Mouse (Mus musculus) left cerebral cortex, adult 8-10 months (tissue): ENCODE results near the gene Slc13a5. TPM values are rescaled to one million over a fixed set of nuclear protein-coding genes. Genes with fewer than 3 reads are reported as not detected.

Source experiments
- DNase-seq, 2 experiments: peaks; one replicate each; pipeline ENCODE4 v3.0.0; 2022; ENCODE audit warnings: low spot score in 2 of 2
- total RNA-seq, 4 experiments: library from RNA; stranded (reverse); gene quantifications; 2 replicates each; pipeline ENCODE4 v1.2.4; 2022

Slc13a5 gene
- total RNA-seq: 10 to 100 TPM; 15.6 to 18.8 (median 17.2) TPM

DNA sequence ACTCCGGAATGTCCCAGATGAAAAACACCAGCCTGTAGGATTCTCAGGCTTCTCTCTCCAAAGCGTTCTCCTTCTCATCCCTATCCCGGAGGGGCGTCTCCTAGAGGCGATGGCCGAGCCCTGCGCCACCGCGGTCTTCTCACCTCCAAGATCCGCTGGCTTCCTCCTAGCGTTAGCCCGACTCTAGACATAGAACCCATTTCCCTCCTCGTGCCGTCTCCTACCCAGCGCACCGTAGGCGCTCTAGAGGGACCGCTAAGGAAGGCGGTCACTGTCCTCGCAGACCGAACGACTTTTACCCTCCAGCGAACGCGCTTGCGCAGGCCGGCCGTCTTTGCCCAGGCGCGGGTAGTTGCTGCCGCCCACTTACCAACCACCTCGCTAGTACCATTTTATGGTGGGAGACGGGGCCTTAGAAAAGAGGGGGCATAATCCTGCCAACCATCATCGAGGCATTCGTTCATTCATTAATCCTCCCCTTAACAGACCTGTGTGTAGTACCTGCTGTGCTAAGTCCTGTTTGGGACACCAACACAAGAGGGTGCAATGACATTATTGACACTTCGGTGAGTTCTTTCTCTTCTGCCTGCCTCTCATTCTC, at the start of gene Slc13a5:
Gene Slc13a5, minus strand, starts transcription at position 263 of the 601 bp plus-strand sequence.
- no peak for DNase-seq

GRCm38 (mm10) chr11:72314151-72314895, 47.3 kb upstream of the Slc13a5 start, which contains the start of gene Fbxo39:
Gene Fbxo39 (plus strand): TSS chr11:72314444.
- peak; percentile 23 to 68 for DNase-seq

- DNase-seq: no peak
Measured at GRCm38 (mm10) chr11:72311355-72312001, 44.5 kb upstream of the Slc13a5 start.

DNA sequence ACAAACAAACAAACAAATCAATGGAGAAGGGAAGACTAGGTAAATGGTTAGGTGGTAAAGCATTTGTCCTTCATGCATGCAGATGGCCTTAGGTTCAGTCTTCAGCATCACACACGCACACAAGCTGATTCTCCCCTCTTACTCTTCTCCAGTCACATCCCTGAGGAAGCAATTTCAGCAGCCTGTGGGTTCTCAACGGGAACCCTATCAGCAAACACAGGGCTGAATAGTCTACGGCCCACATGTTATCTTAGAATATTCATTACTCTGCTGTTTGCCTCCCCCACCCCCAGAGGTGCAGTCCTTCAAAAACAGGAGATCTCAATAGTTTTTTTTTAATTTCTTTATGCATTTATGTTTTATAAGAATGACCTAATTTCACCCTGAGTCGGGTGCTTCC, 43.5 kb upstream of the Slc13a5 start:
- DNase-seq: no peak

GRCm38 (mm10) chr11:72308982-72309381, 42.0 kb upstream of the Slc13a5 start:
- no peak for DNase-seq

GRCm38 (mm10) chr11:72307461-72307860, 40.4 kb upstream of the Slc13a5 start:
- DNase-seq: peak in 1 of 2 experiments; percentile 41

- peak; percentile 25 to 83 for DNase-seq
Measured at GRCm38 (mm10) chr11:72302230-72302629, 35.2 kb upstream of the Slc13a5 start.

GRCm38 (mm10) chr11:72301334-72301733, 34.3 kb upstream of the Slc13a5 start, which contains the start of gene Xaf1:
Gene Xaf1 (plus strand): TSS chr11:72301629.
- peak in 1 of 2 experiments; percentile 21 for DNase-seq

DNA sequence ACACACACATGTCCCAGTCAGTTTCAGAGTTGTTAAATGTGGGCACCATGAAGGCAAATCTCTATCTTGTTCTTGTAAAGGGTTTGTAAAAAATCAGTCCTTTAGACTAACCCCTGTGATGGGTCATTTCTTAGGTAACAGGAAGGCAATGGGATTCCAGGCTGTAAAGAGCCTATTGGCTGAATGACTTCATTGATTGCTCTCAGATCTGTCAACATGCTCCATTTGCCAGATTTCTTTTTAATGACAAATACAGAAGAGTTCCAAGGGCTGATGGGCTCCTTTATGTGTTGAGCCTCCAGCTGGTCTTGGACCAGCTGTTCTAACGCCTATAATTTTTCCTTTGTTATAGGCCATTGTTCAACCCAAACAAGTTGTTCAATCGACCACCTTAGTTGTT, 26.1 kb upstream of the Slc13a5 start:
- no peak for DNase-seq

DNA sequence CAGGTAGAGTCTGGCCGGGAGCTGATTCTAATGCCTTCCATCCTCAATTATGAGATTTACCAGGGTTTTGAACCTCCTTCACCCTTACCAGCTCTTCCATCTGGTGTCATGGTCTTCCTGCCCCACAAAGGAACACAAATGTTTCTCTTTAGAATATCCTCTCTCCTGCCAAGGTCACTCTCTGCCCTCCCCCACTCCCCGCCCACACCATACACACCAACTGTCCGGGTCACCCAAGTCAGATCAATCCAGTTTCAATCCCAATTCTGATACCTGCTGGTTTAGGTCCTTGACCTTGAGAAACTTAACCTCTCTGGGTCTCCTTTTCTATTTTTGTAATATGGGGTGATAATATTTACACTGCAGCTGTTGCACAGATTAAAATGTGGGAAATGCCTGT, 20.5 kb upstream of the Slc13a5 start:
- DNase-seq: no peak

DNA sequence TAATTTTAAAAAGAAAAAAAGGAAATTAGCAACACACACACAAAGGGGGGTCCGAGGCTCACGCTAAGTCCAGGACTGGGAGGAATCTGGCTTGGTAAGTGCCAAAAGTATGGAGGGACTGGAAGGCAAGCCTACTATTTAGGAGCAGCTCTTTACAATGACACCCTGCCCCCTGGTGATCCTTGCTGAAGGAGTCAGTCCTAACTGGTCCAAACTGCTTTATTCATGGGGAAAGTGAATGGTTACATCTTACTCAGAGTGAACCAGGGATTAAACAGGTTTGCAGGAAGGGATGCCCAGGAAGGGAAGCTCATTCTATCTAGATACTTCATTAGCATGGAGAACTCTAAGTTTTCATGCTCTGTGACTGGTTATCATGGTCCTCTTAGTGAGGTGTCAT, 20.1 kb upstream of the Slc13a5 start:
- DNase-seq: no peak

DNA sequence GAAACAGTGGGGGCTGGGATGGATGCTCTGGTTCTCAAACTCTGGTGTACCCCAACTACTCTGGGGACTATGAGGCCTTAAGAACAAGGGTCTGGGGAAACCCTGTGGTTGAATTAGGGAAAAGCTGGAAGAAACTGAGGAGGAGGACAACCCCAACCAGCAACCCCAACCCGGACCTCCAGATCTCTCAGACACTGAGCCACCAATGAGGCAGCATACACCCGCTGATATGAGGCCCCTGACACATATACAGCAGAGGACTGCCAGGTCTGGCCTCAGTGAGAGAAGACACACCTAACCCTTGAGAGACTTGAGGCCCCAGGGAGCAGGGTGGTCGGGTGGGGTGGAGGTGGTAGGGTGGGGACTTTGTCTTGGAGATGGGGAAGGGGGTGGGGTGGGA, 19.6 kb upstream of the Slc13a5 start:
- DNase-seq: no peak

- no peak for DNase-seq
Measured at GRCm38 (mm10) chr11:72285971-72286480, 19.0 kb upstream of the Slc13a5 start.

- no peak for DNase-seq
Measured at GRCm38 (mm10) chr11:72284532-72285182, 17.6 kb upstream of the Slc13a5 start.

DNA sequence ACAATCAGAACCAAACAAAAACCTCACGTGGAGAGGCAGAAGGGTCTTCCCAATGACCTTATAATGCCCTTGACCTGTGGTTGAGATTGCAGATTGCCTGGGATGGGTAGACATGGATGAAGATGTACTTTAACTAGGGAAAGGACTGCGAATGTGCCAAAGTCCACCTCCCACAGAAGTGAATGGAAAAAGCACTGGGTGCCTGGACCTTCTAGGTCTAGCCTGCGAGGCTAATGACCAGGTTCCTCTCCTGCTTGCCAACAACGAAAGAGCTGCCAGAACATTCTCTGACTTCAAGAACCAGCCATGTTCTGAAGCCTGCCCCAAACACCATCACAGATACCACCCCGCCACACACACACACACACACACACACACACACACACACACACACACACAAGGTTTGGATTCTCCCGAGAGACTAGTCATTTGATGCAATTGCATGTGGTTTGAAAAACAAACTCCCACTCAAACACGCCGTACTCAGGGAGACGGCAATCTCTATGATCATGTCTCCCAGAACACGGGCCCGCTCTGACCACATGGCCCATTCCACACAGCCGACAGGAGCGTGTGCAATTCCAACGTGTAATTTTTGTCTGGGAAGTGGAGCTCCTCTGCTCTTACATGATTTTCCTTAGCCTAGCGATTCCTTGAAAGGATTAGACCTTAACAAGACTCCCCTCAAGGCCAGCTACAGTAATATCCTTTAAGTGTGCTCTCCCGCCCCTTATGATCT, 16.6 kb upstream of the Slc13a5 start:
- DNase-seq: no peak

GRCm38 (mm10) chr11:72281852-72282400, 14.9 kb upstream of the Slc13a5 start:
- no peak for DNase-seq

DNA sequence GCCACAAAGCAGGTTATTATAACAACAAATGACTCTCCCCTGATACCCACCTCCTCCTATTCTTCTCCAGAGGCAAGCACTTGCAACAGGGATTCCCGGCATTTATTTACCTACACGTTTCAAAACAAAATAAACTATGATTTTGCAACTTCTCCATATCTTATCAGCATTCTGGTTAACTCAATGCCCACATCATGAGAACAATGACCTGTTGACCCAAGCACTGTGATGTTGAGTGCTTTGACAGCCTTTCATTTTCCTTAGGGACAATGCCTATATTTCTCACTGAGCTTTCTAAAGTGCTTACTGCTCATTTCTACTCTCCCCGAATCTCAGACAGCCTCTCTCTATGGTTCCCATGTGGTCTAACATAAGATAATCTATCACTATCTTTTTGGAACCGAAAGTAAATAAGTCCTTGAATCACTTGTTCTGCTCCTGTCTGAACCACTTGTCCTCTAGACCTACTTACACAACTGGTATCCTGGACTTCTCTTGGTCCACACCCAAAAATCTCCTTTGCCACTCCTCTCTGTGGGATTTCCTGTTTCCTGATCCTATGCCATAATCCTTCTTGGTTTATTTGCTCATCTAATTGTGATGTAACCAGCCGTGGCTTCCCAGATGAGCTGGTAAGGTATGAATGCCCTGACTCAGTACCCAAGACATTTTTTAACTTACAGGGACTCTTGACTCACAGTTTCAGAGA, 14.3 kb upstream of the Slc13a5 start:
- DNase-seq: no peak

DNA sequence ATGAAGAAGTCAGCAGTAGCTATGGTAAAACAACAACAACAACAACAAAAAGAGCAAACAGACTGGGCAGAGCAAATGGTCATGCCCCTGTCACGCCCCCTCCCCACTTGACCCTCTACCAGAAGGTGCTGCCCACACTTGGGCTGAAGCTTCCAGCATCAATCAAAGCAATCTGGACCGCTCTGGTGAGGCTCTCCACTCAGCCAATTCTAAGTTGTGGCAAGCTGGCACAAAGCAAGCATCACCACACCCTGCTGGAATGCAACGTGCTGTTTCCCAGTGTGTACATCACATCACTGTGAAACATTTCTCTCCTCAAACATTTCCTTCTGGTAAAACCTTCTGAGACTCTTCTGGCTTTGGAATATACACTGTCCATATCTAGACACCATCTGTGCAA, 6.3 kb upstream of the Slc13a5 start:
- DNase-seq: no peak

DNA sequence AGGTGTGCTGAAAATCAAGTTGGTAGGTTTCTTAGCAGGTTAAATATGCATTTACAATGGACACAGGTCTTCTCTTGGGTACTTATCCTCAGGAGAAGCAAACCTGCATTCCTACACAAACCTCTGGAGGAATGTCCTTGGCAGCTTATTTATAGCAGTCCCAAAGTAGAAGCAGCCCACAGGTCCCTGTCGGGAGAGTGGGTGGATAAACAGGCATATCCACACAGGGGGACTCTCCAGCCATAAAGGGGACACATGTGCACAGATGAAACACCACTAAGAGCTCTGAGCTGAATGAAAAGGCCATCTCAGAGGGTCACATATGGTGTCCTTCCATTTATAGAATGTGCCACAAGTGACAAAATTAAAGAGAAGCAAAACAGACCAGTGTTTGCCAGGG, 4.7 kb upstream of the Slc13a5 start:
- DNase-seq: no peak
